Mouse (Mus musculus) cerebellum, adult 8-10 months (tissue): ENCODE measurements at regions not wholly inside any gene's neighbourhood (a gene's known extent, or its start where the extent isn't known, plus 50 kb on each side); places are given as distances from the start of the nearest gene placed in this dataset.
A peak's percentile ranks its signal among the peaks of the same experiment; 100 is the strongest.
"Not testable (repeated sequence)": the region's sequence is repeated elsewhere in the genome, so short reads cannot be mapped to it uniquely, and the experiment has no call there.

Experiments
- DNase-seq: peaks from one replicate; pipeline ENCODE4 v3.0.0; 2022

DNA sequence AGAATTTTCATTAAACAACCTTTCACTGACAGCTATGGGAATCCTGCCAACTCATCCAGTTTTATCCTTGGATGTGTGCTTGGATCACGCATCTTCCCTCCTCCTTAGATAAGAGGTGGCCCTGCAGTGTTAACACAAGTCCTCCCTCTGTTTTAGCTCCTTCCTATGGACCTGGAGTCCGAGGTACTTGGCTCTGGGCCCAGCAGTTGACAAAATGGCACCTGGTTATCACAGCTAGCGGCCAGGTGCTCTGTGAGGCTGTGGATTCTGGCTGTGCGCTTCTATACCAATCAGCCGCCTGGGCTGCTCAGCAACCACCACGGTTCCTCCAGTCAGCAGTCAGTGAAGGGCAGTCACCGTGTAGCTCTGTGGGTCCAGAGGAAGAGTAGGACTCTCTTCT lies 157.4 kb downstream of the Prdm2 start:
- DNase-seq: peak; percentile 19

DNA sequence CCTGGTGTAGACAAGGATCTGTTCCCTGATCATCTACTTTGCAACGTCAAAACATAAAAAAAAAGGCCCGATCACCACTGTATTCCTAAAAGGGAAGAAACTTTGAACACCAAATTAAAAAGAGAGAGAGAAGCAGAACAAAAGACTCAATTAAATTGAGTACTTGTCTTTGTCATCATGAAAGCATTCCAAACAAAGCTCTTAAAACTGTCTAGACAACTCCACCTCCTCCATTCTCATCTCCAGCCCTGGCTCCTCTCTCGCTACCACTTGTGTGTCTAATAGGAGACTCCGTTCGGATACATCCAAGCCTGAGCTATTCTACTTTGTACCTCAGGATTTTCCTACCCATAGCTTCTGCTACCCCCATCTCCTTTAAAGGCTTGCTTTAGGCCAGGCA lies 159.8 kb downstream of the Prdm2 start:
- DNase-seq: no peak

DNA sequence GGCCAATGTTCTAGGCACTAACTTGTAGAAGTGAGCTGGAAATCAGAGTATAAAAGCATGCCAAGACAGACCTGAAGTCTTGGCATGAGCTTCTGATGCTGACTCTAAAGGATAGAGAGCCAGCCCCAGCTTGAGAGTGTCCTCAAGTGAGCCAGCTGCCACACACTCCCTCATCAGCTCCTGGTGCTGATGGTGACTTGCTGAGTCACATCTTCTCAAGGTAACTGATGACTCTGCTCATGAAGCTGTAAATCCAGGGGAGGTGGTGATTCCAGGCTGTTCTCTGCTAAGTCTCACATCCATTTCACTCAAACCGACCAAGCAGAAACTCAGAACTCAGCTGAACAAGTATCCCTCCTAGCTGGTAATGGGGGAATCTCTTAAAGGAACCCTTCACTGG lies 161.6 kb downstream of the Prdm2 start:
- DNase-seq: no peak

DNA sequence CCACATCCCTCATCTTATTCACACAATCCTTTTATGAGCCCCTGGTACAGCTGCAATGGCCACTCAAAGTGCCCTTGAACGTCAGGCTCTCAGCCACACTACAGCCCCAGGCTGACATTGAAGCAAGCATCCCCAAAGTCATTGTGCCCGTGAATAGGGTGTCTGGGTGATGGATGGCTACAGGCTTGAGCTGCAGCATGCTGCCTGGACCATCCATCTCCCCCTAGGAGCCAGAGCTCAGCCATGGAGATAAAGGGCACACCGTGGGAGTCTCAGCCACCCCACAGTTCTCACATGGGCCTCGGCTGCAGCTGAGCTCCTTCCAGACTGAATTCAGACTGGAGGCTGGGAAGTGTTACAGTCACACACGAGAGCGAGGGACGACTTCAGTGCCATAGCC lies 167.6 kb downstream of the Prdm2 start:
- DNase-seq: no peak

DNA sequence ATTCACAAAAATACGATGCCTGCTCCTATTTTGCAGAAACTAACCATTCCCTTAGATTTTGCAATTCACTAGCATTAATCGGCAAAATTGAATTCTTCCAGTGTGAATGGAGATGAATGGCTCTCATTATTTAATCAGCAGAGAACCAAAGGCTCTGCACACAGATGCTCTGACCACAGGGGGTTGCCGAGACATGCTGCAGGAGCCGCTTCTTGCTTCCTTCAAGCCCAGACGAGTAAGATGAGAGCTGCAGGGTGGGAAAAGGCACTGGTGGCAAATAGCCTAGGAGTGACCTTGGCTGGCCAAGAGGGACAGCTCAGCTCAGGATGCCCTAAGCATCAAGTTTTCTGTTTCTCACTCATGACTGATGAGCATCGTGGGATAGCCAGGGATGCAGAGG lies 170.0 kb downstream of the Prdm2 start:
- peak; percentile 55 for DNase-seq

DNA sequence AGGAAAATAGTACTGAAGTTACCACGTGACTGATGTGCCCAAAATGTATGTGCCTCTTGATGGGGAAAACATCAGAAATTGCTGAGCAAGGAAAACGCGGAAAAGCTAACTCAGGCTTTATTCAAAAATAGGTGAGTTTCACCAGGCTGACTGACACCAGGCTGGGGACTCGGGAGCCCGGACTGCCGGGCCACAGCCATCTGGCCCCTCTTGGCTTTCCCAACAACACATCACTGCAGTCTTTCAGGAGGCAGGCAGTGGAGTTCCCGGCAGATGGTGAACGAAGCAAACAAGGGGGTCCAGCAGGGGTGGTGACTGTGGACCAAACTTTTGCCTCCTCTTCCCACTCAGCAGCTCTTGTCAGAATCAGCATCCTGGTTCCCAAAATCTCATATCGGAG lies 174.2 kb downstream of the Prdm2 start:
- no peak for DNase-seq

DNA sequence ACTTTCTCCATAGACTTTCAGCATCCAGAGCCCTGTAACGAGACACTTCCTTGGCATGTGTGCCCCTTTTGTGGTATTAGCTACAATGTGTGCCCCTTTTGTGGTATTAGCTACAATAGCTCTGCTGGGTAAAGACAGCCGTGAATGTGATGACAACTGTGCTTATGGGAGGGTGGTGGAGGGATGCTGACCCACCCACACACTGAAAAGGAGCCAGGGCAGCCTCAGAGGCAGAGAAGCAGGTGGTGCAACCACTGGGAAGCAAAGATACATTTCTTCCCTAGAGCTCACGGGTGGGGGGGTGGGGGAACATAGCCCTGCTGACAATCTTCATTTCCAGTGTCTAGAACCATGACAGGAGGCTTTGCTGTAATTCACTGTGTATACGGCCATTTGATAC lies 176.1 kb downstream of the Prdm2 start:
- DNase-seq: no peak

DNA sequence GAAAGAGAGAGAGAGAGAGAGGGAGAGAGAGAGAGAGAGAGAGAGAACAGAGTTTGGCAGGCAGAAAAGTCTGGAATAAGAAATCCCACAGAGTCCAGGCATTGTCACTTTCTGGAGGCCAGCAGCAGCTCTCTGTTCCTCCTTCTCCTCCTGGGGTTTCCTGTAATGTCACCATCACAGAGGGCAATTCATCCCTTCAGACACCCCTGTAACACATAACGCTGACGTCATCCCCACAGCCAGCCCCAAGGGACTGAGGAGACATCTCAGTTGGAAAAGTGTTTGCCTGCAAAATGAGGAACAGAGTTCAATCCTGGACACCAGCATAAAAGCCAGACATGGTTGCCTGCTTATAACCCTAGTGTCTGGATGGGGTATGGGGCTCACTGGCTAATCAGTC lies 177.7 kb downstream of the Prdm2 start:
- DNase-seq: not testable (repeated sequence)

DNA sequence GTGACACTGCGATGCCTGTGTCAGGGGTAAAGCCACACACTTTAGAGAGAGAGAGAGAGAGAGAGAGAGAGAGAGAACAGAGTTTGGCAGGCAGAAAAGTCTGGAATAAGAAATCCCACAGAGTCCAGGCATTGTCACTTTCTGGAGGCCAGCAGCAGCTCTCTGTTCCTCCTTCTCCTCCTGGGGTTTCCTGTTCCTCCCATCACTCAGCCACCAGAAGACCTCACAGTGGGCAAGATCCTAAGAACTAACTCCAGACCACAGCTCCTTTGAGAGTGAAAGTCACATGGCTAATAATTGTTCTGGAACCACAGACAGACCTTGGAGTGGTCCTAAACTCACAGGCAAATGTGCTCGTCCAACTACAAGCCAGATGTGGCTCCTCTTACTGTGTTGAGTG lies 178.5 kb downstream of the Prdm2 start:
- DNase-seq: not testable (repeated sequence)

DNA sequence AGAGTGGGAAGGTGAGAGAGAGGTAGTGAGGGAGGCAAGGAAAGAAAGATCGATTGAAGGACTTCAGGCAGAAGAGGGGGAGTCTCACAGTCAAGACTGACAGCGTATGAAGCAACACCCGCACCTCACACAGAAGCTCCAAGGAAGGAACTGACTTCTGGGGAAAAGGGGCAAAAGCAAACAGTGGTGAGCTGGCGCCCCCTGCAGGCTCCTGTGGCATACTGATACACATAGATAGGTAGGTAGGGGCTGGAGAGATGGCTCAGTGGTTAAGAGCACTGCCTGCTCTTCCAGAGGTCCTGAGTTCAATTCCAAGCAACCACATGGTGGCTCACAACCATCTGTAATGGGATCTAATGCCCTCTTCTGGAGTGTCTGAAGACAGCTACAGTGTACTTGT lies 183.0 kb downstream of the Prdm2 start:
- DNase-seq: not testable (repeated sequence)

DNA sequence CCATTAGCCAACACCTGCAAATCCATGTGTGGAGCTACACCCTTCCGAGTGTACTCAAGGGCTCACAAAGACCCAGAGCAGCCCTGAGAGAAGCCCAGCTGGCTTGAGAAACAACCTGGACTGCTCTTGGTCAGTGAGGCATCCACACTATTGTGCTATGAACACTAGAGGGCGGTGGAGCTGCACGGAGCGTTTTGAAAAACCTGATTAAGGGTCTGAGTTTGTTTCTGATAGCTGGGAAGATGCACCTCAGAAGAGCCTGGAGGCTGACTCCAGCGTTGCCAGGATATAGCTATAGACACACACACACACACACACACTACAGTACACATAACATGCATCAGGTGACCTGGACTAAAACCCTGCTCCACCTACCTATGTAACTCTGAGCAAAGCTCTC lies 185.5 kb downstream of the Prdm2 start:
- peak; percentile 45 for DNase-seq

DNA sequence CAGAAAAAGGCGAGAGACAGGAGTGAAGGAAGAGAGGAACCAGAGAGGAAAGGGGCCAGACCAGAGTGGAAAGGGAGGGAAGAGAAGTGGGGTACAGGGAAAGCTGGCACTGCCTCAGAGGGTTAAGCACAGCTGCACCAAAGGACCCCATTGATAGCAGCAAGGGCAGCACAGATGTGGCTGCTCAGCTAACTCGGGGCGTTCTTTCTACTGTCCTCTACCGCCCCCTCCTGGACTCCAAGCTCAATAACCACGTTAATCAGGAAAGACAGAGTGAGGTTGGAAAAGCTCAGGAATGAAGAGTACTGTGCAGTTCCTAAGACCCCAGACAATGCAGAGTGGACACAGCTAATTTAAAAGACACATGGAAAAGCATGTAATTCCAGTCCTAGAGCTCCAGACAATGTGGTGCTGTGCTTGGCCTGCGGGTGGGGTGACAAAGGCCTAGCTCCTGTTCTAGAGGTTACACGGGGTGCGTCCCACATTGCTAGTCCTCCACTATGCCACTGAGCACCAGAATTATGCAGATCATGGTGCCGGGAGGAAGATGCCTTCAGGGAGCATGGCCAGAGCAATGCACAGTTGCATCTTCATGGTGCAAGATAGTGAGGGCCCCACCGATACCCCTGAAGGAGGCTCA lies 191.4 kb downstream of the Prdm2 start:
- DNase-seq: peak; percentile 62

DNA sequence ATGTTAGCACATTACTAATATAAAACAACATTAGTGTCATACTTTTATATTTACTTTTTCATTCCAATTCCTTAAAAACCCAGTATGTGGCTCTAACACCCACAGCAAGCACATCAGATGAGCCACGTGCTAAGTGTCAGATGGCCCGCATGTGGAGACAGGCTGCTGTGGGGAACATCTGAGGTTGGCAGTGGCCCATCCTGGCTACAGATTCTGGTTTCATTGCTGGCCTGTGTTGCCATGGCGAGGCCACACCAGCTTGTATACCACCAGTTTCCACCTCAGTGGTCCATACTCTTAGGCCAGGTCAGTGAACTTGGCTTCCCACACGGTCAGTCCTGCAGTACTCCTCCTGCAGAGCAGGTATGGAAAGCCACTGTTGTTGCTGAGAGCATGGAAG lies 192.1 kb downstream of the Prdm2 start:
- no peak for DNase-seq

DNA sequence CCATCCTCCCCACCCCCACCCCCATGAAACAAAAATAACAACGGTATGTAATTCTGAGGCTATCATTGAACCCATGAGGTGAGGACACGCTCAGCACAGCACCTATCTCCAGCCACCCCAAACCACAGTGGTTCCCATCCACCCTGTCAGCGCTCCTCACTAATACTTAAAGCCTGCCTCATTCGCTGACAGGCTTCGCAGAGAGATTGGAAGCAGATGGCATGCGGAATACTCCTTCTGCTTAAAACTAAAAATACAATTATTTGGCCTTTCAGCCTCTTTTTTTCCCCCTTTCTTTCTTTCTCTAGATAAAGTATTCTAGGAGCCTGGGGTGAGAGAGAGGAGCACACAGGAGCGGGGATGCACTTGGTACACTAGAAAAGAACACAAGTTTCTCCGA lies 199.9 kb downstream of the Prdm2 start:
- DNase-seq: no peak

DNA sequence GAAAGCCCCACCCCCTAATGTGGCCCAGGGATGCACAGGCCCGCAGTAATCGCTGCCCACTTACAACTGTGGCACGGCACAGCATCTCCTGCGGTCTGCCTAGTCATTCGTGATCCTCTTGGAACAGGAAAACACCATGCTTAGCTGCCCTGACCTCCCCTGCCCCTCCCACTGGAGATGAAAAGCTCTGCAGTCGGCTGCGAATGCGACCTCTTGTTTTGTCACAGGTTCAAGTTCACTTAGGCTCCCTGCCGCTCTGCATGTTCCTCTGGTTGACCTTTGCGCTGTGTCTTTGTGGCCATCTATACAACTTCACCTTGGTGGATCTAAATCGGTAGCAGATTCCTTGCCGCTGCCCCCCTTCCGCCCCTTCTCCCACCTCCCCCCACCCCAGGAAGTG lies 210.8 kb downstream of the Prdm2 start:
- no peak for DNase-seq

DNA sequence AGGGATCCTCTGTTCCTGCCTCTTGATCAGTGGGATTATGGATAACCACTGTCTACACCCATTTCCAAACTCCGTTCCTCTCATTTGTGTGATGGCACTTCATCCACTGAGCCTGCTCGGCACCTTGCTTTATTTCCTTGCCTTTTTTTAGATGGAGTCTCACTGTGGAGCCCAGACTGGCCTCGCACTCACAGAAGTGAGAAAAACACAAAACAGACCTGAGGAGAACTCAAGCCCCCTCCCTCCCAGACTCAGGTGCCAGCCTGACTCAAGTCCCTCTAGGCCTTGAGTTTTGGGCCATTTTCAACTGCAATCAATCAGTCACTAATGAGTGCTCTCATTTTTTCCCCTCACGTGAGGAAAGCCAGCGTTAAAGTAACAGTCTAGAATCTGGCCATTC lies 211.3 kb downstream of the Prdm2 start:
- DNase-seq: no peak

DNA sequence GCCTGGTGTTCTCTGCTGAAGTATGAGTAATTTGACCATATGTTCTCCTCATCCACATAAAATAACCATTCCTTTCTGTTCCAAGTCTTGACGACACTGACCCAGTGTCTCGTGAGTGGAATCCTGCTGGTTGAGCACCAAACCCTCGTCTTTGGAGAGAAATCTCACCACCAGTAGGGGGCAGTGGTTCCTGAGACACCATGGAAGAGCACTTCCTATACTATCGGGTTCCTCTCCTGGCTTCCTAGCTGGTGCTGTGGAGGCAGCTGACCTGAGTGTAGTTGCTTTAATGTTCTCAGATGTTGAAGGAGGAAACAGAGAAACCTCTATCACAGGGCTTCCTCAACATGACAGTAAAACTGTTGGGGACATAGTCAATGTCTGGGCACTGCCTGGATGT lies 216.4 kb downstream of the Prdm2 start:
- no peak for DNase-seq

DNA sequence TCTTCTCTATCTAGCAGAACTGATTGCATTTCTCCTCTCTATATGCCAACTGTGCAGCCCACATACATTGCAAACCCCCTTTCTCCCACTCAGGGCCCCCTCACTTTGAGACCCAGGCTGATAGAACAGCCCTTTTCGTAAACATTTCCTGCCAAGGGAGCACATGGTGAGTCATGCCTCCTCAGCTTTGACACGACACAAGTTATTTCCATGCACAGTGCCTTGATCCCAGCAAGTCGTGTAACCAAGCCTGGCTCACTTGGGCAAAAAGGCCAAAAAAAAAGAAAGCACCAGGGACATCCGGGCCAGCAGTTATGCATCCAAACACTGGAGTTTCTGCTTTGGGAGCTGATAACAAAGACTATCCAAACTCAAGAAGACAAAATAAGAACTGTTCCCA lies 221.4 kb downstream of the Prdm2 start:
- DNase-seq: no peak

DNA sequence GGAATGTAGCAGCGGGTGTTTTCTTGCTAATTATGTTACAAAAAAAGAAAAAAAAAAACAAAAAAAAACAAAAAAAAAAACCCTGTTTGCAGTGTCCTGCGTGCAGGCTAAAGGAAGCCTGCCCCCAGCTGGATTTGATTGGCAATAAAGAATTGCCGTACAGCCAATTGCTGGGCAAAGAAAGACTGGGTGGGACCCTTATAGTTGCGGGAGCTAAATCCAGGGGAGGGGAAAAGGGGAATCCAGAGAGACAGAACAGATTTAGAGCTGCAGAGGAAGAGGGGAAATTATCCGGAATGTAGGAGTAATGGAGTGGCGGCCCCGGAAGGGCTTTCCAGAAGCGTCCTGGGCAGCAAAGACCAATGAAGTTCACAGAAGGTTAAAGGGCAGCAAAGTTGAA lies 223.6 kb downstream of the Prdm2 start:
- no peak for DNase-seq

DNA sequence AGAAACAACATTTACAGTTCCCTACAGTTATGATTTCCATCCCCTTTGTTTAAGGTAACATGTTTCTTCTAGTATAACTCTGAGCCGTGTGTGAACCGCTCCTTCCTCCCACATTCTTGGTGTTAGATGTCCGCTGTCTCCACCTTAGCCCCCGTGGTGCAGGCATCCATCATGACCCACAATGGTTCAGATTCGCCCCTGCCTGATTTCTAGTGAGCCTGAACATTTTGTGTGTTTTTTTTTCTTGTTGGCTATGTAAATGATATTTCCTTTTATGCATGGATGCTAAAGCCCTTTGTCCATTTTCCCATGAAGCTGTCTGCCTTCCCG lies 229.5 kb downstream of the Prdm2 start:
- no peak for DNase-seq

DNA sequence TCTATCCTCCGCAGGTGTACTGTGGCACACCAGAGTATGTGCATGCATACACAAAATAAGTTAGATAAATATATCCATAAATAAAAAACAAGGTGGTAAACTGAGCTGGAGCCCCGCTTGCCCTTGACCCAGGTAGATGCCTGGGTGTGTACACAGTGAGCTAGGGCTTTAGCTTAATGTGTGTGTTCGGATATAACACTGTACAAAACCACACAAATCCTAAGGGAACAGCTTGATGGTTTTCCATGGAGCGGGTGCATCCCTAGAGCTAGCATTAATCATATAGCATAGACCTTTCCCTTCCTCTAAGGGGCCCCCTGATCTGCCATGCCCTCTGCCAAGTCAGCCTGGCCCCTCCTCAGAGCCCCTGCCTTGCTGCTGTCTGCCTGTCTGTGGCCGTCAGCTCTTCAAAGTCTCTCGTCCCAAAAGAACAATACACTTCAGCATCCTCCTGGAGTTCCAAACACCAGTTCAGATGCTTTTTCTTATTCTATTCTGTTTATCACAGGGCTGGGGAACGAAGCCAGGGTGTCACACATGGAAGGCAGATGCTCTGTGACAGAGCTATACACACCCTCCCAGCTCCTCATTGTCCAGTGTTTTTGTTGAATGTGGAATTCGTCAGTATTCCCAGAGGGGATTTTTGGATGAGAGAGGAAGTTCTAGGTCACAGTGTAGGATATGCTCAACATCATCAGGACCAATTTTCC lies 230.1 kb downstream of the Prdm2 start:
- no peak for DNase-seq

DNA sequence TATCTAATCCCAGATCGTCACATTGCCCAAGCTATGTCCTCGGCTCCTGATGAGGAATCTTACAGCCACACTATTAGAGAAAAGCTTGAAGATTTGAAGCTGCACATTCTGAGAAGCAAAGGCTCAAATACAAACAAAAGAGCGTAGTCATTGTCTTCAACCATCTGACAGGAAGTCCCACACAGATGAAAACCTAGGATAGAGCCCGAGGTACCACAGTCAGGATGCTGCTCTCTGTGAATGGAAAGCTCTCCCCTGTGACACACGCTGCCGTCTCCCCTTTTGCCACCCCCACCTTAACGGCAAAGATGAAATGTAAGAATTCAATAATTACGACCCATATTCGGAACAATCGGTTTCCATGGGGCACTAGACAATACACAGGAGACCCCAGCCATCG lies 237.2 kb downstream of the Prdm2 start:
- no peak for DNase-seq

DNA sequence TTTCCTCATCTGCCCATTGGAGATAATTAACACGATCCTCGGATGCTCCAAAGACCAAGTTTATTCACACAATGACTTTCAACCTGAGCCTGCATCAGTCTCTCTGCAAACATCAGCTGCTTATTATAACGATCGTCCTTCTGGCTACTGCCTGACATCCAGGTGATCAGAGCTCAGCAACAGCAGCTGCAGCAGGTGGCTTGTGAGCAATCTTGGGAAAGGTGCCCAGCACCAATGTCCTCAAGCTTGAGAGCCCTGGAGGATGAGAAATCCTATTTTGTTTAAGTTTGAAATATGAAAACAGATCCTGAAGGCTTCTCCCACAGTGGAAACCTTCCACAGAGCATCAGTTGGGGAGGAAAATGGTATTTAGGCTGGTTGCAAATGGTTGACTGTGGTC lies 242.8 kb downstream of the Prdm2 start:
- DNase-seq: peak; percentile 7

DNA sequence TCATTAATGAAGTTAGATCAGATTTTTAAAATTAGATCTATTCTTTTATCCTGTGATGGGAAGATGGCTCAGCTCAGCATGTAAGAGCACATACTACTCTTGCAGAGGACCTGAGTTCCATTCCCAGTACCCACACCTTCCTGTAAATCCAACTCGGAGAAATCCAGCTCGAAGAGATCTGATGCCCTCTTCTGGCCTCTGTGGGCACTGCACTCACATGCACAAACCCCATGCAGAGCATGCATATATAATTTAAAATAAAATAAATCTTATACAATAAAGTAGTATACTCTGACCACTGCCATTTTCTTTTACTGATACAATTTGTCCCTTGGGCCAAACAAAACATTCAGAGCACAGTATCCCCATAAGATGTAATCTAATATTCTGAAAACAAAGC lies 245.2 kb downstream of the Prdm2 start:
- DNase-seq: no peak

DNA sequence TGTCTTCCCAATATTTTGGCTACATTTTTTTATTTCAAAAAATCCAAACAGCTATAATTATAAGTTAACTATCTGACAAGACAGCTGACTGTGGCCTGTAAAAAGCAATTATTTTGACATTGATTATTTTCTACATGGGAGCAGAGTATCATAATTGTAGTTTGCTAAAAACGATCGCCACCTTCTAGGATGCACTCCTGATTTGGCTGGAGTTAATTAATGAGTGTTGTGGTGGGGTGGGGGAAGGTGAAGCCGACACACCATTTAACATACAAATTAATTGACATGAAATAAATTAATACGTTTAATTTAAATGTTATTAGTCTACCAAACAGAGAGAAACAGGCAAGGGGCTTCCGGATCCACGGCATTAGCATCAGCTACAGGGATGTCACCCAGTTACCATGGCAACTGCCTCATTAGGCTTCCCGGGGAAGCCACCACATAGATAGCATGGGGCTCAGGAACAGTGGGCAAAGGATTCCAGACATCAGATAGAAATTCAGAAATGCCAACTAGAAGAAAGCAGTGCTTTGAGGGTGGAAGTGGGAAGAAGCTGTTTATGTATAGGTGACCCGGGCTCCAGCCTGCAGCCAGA lies 255.9 kb downstream of the Prdm2 start:
- DNase-seq: no peak
